Mouse (Mus musculus): ENCODE data around the gene Agl.

- TF ChIP-seq CTCF (IDR thresholded peaks at IDR 0.05; ENCODE audit: low read depth, low read length) (no peak), POLR2A (IDR thresholded peaks at IDR 0.05; ENCODE audit: extremely low read depth, insufficient read depth, low read length) (no peak)
Measured at GRCm38 (mm10) chr3:116804746-116805285, 3.1 kb downstream of the Agl start.

All from liver, adult 2 months (tissue).